Mouse (Mus musculus): ENCODE data around the gene Supt5. TPM values are rescaled to one million over a fixed set of nuclear protein-coding genes. Genes with fewer than 3 reads are reported as not detected.
A peak's percentile ranks its signal among the peaks of the same experiment; 100 is the strongest.

The Supt5 gene
- polyA plus RNA-seq, 1 experiment from 2014 or later = 104 TPM

DNA sequence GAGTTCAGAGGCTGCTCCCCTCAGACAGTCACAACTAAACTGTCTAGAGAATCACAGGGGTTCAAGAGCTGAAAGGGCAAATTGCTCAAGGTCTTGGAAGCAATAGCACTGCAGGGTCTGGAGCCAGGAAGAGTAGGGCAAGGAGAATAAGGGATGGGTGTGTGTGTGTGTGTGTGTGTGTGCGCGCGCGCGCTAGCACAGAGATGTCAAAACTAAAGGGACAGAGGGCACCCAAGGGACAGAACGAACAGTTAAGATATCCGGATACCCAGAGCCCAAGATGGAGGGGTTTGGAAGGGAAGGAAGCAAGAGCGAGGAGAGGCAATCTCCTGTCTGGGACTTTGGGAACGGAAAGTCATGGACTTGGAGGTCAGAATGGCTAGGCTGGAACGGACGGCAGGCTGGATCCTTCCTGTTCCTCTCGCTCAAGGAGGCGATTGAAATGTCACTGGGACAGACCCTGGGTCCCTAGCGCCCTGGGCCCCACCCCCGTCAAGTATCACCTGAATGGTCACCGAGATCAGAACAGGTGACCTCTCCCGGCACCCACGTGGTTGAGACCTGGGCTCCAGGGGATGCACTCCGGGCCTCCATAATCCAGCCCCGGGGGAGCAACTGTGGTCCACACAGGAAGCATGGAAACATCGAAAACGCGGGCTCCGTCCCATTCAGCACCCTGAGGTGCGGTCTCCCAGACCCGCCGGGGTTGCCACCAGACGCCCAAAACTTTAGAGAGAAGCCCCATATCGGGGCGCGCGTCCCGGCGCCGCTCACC lies 27.2 kb downstream of the Supt5 start:
- Histone ChIP-seq H3K36me3 (peaks cover 64% of the 10 kb centered on the region), H3K9ac (peak overlapping the region; percentile 96), H3K4me1 (peaks cover 25% of the 10 kb centered on the region), H3K9me3 (replicated peaks) (no peaks in the 10 kb centered on the region), H3K4me2 (peak overlapping the region; percentile 88), H3K4me3 (replicated peaks) (peak overlapping the region; percentile 99), H3K27me3 (no peaks in the 10 kb centered on the region), H3K27ac (peak overlapping the region; percentile 82)
- 4% methylated on average over 35 of the region's 35 CpGs for WGBS
- peak; percentile 68 for ATAC-seq (replicated peaks; ENCODE audit: low FRiP score)

DNA sequence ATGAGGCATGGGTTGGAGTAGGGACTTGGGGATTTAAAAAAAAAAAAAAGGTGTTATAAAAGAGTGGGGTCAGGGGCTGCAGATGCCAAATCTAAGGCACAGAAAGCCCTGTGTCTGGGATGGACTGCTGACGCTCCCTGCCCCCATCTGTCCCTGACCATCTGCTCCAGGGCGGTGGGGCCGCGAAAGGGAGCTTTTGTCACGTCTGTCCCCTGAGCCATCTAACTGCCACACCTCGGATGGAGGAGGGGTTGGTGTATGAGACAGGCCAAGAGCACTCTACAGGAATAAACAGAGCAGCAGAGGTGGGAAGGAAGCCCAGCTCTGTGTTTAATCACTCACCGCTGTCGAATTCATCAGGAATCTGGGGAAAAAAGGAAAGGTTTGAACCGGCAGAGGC lies 28.8 kb downstream of the Supt5 start:
- H3K27me3 ChIP-seq = no peaks in the 10 kb centered on the region
- ATAC-seq (replicated peaks; ENCODE audit: low FRiP score) = no peak
- no peak overlapping the region for H3K9ac ChIP-seq
- H3K4me3 ChIP-seq (replicated peaks) = peak overlapping the region; percentile 99; the same call in 1 of the 2 replicates
- no peak overlapping the region for H3K27ac ChIP-seq
- WGBS = 30% methylated on average over 9 of the region's 9 CpGs
- H3K36me3 ChIP-seq = peaks cover 64% of the 10 kb centered on the region
- peaks cover 25% of the 10 kb centered on the region for H3K4me1 ChIP-seq
- H3K9me3 ChIP-seq (replicated peaks) = no peaks in the 10 kb centered on the region
- H3K4me2 ChIP-seq = no peak overlapping the region

DNA sequence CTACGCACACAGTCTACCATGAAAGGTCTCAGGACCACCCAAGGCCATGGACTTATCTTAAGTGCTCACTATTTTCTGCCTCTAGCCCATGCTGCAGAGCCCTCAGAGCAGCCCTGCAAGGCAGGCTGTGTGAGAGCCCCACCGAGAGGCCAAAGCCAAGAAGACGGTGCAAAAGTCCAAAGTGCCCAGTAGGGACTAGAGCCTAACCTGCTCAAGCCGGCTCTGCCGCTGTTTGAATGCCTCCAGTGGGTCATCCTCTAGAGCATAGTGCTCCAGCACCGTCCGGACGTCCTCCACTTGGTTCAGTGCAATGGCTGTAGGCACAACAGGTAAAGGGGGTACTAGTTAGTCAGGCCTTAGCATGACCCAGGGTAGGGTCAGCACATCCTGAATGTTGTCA lies 32.3 kb downstream of the Supt5 start:
- WGBS = 89% methylated on average over 8 of the region's 8 CpGs
- Histone ChIP-seq H3K4me3 (replicated peaks) (no peak overlapping the region), H3K9ac (no peak overlapping the region), H3K36me3 (peaks cover 59% of the 10 kb centered on the region), H3K27ac (no peak overlapping the region), H3K4me2 (no peak overlapping the region), H3K4me1 (peaks cover 28% of the 10 kb centered on the region), H3K27me3 (peaks cover 27% of the 10 kb centered on the region), H3K9me3 (replicated peaks) (no peaks in the 10 kb centered on the region)
- no peak for ATAC-seq (replicated peaks; ENCODE audit: low FRiP score)

DNA sequence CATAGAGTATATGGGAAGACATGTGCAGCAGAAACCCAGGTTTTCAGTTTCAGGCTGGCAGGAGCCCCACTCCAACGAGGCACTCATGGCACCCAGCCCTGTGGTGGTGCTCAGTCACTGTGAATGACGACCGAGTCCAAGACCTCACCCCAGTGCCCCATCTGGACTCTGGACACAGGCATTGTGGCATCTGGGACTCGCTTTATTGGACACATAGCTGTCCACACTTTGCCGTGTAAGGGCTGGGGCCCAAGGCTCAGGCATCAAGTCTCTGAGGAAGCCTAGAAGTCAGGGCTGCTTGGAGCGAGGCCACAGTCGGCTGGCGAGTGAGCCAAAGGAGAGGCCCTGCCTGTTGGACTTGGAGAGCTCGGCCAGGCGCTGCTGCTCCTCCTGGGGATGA lies 32.9 kb downstream of the Supt5 start:
- WGBS = 90% methylated on average over 10 of the region's 10 CpGs

DNA sequence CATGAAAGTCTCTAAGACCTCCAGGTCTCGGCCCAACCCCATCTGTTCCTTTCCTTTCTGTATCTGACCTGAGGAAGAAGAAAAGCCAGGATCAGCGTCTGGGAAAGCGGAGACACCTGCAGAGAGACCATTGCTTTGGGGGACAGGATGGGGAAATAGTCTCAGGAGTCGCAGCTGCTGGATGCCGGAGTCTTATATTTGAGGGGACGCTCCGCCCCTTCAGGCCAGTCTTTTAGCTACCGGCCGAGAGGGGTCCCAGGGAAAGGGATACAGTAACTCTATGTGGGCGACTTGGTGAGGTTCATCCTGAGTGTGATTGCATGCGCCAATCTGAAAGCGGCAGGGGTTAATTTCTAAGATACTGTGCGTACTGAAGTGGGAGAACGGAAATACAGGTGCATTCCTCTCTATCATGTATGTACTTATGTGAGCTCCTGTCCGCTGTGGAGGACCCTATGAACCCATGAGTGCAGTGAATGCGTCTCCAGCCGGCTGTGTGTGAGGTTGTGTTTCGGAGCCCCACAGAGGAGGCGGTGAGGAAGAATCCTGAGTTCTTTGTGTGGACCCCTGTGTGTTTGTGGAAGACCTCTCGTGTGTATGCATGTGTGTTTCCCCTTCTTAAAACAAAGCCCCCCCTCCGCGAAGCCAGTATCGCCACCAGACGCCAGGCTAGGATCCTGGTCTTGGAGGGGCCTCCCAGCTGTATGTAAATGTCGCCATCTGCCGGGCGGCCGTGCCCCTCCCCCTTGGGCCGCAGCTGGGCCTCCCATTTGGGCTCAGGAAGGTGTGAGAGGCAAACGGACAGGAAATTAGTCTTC lies 36.7 kb downstream of the Supt5 start, which contains the start of gene Dll3:
Dll3 (minus strand) TSS at position 623 of the 818 bp plus-strand sequence.
- Histone ChIP-seq H3K27me3 (peaks cover 71% of the 10 kb centered on the region), H3K9me3 (replicated peaks) (no peaks in the 10 kb centered on the region), H3K27ac (no peak within 1 kb of the TSS), H3K4me2 (peak within 1 kb of the TSS; percentile 67), H3K4me3 (replicated peaks) (peak within 1 kb of the TSS; percentile 36), H3K36me3 (peaks cover 22% of the 10 kb centered on the region), H3K9ac (no peak within 1 kb of the TSS), H3K4me1 (peaks cover 21% of the 10 kb centered on the region)
- 1% methylated on average over 30 of the region's 30 CpGs for WGBS
- ATAC-seq (replicated peaks; ENCODE audit: low FRiP score) = peak; percentile 53

More for the DNA sequence above, 32.9 kb downstream of the Supt5 start:
- Histone ChIP-seq H3K4me3 (replicated peaks) (no peak overlapping the region), H3K4me2 (no peak overlapping the region), H3K27ac (no peak overlapping the region), H3K4me1 (peaks cover 25% of the 10 kb centered on the region), H3K9me3 (replicated peaks) (no peaks in the 10 kb centered on the region), H3K9ac (no peak overlapping the region), H3K27me3 (peaks cover 33% of the 10 kb centered on the region), H3K36me3 (peaks cover 59% of the 10 kb centered on the region)
- ATAC-seq (replicated peaks; ENCODE audit: low FRiP score) = no peak

DNA sequence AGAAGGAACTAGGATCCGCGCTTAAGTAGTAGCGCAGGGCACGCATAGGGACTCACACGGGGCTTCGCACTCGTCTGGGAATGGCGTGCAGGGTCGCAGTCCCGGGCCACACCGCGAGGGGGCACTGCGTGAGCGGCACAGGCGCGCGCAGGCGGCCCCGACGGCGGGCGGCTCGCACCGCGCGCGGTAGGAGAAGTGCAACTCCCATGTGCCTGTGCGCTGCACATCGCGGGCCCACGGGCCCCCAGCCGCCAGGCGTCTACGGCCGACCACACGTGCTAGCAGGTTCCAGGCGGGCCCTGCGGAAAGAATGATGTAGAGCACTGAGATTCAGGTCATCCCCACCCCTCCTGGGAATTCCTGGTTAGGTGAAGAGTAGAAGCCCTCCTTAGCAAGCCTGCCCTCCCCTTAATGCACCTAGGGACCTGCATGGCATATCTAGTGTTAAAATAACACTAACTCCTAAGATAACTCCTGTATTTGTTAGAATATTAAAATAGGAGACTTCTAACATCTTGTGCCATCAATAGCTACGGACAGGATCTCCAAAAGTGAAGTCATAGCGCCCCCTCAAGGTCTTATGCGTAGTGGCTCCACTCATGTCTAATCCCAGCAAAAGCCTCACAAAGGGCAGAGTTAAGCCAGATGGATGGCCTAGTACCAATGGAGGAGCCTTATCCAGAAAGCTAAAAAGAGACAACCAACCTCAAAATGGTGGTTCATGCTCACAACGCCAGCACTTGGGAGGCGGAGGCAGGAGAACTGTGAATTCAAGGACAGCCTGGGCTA lies 39.5 kb downstream of the Supt5 start:
- no peak for ATAC-seq (replicated peaks; ENCODE audit: low FRiP score)
- peak overlapping the region; percentile 49 for H3K4me2 ChIP-seq

DNA sequence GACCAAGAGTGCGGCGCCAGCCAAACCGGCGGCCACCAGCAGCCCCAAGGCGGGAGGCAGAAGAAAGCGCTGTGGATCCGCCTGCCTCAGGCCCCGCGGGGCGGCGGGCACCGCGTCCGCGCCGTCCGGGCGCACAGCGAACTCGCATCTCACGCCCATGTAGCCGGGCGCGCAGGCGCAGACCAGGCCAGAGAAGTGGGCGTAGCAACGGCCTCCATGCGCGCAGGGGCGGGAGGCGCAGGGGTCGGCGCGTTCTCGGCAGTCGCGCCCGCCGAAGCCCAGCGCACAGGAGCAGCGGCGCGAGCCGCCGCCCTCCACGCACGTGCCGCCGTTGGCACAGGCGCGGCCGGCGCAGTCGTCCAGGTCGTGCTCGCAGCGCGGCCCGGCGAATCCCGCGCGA lies 44.1 kb downstream of the Supt5 start:
- peak; percentile 52; the same call in 1 of the 2 replicates for ATAC-seq (replicated peaks; ENCODE audit: low FRiP score)
- H3K4me3 ChIP-seq (replicated peaks) = peak overlapping the region; percentile 57
- WGBS = 1% methylated on average over 63 of the region's 63 CpGs
- H3K9me3 ChIP-seq (replicated peaks) = no peaks in the 10 kb centered on the region
- no peak overlapping the region for H3K27ac ChIP-seq
- H3K9ac ChIP-seq = peak overlapping the region; percentile 53
- peaks cover 99% of the 10 kb centered on the region for H3K27me3 ChIP-seq
- H3K4me1 ChIP-seq = peaks cover 29% of the 10 kb centered on the region
- peak overlapping the region; percentile 97 for H3K4me2 ChIP-seq
- no peaks in the 10 kb centered on the region for H3K36me3 ChIP-seq

More for the DNA sequence above, 39.5 kb downstream of the Supt5 start:
- WGBS = 16% methylated on average over 43 of the region's 43 CpGs
- H3K4me3 ChIP-seq (replicated peaks) = peak overlapping the region; percentile 22
- H3K9me3 ChIP-seq (replicated peaks) = no peaks in the 10 kb centered on the region
- H3K9ac ChIP-seq = no peak overlapping the region
- H3K4me1 ChIP-seq = peaks cover 29% of the 10 kb centered on the region
- H3K27me3 ChIP-seq = peaks cover 98% of the 10 kb centered on the region
- no peak overlapping the region for H3K27ac ChIP-seq
- no peaks in the 10 kb centered on the region for H3K36me3 ChIP-seq

DNA sequence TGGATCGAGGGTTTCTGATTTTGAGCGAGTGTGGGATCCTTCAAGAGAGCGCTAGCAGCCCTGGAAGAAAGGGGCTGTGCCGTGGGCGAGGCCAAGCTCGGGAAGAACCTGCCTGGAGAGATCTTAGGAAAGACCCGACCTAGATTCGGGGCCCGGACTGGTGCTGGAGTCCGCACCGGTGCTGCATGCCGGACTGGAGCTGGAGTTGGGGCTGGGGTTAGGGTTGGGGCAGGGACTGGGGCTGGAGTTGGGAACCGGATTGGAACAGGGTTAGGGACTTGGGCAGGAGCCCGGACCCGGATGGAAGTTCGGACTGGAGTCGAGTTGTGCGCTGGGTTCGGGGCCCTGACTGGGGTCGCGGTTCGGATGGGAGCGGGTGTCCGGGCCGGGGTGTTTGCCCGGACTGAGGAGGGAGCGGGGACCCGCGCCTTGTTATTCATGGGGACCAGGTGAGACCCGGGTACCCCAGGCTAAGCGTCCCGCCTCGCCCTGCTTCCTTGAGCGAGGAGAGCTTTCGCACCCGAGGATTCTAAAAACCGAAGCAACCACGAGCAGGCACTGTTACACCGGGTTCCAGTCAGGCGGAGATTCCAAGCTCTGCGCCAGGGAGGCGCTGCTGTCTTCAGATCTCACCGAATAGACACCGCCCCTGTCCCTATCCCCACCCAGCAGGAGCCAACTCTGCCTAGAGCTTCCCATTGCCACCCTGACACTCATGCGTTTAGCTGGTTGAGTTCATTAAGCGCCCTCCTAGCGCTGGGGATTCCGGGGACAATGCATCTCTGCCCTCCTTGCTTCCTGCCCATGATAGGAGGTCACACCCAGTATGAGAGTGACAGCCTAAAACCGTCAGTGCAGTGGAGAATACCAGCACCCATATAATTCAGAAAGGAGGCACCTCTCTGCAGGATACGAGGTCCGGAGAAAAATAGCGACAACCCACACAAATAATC lies 47.6 kb downstream of the Supt5 start, which contains the start of gene Selenov:
Selenov (minus strand) TSS at position 549 of the 953 bp plus-strand sequence.
- Histone ChIP-seq H3K27ac (no peak within 1 kb of the TSS), H3K9me3 (replicated peaks) (no peaks in the 10 kb centered on the region), H3K27me3 (peaks cover 89% of the 10 kb centered on the region), H3K4me3 (replicated peaks) (peak within 1 kb of the TSS; percentile 36), H3K4me1 (peaks cover 23% of the 10 kb centered on the region), H3K4me2 (peak within 1 kb of the TSS; percentile 62), H3K36me3 (no peaks in the 10 kb centered on the region), H3K9ac (peak within 1 kb of the TSS; percentile 12)
- ATAC-seq (replicated peaks; ENCODE audit: low FRiP score) = peak; percentile 67
- WGBS = 2% methylated on average over 52 of the region's 52 CpGs

DNA sequence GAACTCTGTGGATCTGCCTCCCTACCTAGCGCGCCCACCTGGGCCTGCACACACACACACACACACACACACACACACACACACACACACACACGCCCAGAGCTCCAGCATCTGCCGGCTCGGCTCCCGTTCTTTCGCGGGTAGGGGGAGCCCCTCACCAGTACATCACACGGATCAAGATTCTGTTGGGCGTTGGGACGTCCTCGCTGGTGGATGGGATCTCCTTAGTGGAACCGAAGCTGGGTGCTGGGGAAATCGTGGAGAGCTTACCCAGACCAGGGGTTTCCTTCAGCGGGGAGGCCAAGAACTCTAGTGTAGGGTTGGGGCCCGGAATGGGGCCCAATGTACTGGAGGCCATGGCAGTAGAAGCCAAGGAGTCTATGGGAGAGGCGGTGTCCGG lies 48.4 kb downstream of the Supt5 start:
- peaks cover 81% of the 10 kb centered on the region for H3K27me3 ChIP-seq
- 0% methylated on average over 18 of the region's 18 CpGs for WGBS
- ATAC-seq (replicated peaks; ENCODE audit: low FRiP score) = peak; percentile 26; the same call in 1 of the 2 replicates
- H3K9me3 ChIP-seq (replicated peaks) = no peaks in the 10 kb centered on the region
- peak overlapping the region; percentile 36 for H3K4me3 ChIP-seq (replicated peaks)
- H3K27ac ChIP-seq = no peak overlapping the region
- peak overlapping the region; percentile 12; the same call in 1 of the 2 replicates for H3K9ac ChIP-seq
- peak overlapping the region; percentile 62 for H3K4me2 ChIP-seq
- no peaks in the 10 kb centered on the region for H3K36me3 ChIP-seq
- peaks cover 23% of the 10 kb centered on the region for H3K4me1 ChIP-seq

DNA sequence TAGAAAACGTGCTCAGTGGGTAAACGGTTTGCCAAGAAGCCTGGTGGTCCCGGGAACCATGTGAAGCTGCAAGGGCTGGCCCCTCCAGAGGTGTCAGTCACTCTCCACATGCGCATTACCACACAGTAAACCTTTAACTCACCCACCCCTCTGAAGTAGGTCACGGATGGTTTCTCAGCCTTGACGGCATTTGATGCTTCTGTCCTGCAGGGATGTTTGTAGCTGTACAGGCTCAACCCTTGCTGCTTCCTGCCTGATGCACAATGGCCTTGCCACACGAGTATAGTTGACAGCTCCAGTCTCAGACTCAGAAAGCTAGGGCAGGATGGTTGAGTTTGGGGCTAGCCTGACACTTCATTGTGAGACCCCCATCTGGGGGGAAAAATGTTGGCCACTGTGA lies 57.9 kb downstream of the Supt5 start:
- H3K27ac ChIP-seq = no peak overlapping the region
- peaks cover 13% of the 10 kb centered on the region for H3K4me1 ChIP-seq
- no peaks in the 10 kb centered on the region for H3K9me3 ChIP-seq (replicated peaks)
- H3K4me3 ChIP-seq (replicated peaks) = no peak overlapping the region
- no peak overlapping the region for H3K9ac ChIP-seq
- no peaks in the 10 kb centered on the region for H3K27me3 ChIP-seq
- peak; percentile 62 for ATAC-seq (replicated peaks; ENCODE audit: low FRiP score)
- no peaks in the 10 kb centered on the region for H3K36me3 ChIP-seq
- H3K4me2 ChIP-seq = no peak overlapping the region
- WGBS = 53% methylated on average over 7 of the region's 7 CpGs
